Mouse (Mus musculus) T-helper 2 cell (primary cell): ENCODE data around the gene Cebpb.
"Not testable (repeated sequence)": the region's sequence is repeated elsewhere in the genome, so short reads cannot be mapped to it uniquely, and the experiment has no call there.

Source experiments
- in situ Hi-C: fragments of 300-600 bp; cut with MboI, MseI; formaldehyde crosslinking; loops from one replicate; pipeline ENCODE4 v1.15.1; 2025; ENCODE audit warnings: high pct_unique_total_duplicates

Cebpb gene

DNA sequence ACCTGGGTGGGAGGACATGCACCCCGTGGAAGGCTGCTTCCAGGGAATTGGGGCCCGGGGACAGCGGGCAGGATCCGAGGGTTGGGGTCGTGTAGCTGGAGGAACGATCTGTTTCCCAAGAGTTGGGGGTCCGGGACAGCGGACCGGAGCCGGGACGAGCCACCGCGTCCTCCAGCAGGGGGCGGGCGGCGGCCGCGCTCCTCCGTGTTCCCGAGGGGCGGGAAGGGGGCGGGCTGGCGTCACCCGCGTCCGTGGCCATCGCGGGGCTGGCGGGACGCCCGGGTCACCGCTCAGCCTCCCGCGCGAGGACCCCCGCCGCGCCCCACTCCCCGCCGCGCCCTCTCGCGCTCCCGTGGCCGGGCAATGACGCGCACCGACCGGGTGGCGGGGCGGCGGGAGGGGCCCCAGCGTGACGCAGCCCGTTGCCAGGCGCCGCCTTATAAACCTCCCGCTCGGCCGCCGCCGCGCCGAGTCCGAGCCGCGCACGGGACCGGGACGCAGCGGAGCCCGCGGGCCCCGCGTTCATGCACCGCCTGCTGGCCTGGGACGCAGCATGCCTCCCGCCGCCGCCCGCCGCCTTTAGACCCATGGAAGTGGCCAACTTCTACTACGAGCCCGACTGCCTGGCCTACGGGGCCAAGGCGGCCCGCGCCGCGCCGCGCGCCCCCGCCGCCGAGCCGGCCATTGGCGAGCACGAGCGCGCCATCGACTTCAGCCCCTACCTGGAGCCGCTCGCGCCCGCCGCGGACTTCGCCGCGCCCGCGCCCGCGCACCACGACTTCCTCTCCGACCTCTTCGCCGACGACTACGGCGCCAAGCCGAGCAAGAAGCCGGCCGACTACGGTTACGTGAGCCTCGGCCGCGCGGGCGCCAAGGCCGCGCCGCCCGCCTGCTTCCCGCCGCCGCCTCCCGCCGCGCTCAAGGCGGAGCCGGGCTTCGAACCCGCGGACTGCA is at the start of gene Cebpb:
Cebpb (plus strand) TSS at position 418 of the 954 bp plus-strand sequence.
- in situ Hi-C loops = loop anchor here (5.0 kb wide), 1 partner anchor 209 kb away; no protein-coding TSS in a partner anchor

DNA sequence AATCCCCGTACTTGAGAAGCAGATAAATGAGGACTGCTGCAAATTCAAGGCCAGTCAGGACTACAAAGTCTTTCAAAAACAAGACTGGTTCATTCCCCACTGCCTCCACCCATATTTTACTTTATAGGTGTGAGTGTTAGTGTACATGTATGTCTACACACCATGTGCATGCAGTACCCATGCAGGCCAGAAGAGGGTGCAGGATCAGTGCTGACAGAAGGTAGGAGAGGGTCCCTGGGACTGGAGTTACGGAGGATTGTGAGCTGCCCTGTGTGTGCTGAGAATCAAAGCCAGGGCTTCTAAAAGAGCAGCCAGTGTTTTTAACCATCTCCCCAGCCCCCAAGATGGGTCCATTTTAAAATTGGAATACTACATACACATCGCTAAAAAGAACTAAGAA is 48.4 kb upstream of the Cebpb start:
- in situ Hi-C loops = no loop called here

DNA sequence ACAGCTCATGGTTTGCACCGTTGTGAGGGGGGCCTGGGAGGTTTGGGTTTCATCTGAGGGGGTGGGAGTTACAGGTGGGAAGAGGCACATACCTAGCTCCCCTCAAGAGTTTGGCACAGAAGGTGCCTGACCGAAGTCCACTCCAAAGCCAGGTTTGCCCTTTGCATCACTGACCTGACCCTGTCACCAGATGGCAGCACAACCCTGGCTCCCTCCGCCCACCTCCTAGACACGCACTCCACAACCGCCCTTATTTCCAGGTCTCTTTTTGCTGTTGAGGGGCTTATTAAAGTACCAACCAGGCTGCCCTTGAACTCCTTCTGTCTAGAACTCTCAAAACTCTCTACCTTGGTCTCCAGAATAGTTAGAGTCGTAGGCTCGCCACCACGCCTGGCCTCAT is 47.4 kb upstream of the Cebpb start:
- in situ Hi-C loops = no loop called here

DNA sequence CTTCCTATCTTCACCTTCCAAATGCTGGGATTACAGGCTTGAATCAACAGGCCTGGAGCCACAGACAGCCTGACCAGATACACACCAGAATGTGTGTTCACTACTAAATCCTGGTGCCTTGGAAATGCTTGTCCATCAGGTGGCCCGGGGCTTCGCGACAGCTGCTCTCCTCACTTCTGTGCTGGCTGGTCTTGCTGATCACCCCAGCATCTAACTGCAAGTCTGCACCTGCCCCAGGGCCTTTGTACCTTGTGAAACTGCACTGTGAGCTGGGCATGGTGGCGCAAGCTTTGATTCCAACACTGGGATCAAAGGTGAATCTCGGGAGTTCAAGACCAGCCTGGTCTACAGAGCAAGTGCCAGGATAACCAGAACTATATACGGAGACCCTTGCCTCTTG is 46.6 kb upstream of the Cebpb start:
- in situ Hi-C loops = no loop called here

DNA sequence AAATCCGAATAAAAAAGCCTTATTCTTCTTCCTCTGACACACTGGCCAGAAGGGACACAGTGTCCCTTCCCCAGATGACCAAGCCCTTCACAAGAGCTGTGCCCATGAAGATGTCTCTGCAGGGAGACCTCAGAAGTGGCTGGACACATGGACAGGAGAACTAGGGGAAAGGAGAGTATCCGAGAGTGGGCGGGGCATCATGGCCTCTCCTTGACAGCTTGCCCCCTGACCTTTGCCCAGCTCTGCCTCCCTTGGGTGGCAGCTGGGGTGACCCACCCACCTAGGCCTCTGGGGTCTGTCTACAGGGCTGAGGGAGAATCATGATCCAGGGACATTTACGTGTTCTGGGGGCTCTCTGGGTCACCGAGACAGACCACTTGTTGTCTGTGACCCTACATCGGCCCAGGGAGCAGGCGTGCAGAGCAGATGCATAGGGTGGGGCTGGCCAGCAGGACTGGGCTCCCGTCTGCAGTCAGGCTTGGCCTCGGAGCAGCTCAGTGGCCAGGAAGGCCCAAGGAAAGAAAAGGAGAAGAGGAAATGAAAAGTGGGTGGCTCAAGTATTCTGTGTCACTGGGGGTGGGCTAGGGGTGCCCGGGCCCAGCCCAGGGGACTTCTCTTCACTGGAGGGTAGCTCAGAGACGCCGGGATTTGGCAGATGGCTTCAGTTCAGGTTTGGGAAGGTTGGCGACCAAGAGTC is 45.2 kb upstream of the Cebpb start:
- in situ Hi-C loops = not testable (repeated sequence)

DNA sequence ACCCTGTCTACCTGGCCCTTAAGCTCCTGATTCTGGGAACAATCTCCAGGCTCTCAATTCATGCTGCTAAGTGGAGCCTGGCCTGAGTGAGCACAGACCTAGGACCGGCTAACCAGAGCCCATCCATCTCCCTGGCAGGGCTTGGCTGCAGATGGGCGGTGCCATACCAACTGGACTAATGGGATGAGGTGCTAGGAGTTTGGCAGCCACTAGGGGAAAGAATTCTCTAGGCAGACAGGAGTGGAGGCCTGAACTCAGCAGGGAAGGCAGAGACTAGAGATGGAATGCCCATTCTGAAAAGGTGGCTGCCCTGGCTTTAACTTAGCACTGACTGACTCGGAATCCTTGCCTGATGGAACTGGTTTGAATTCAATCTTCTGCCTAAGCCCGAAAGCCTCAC is 42.3 kb upstream of the Cebpb start:
- in situ Hi-C loops = no loop called here

DNA sequence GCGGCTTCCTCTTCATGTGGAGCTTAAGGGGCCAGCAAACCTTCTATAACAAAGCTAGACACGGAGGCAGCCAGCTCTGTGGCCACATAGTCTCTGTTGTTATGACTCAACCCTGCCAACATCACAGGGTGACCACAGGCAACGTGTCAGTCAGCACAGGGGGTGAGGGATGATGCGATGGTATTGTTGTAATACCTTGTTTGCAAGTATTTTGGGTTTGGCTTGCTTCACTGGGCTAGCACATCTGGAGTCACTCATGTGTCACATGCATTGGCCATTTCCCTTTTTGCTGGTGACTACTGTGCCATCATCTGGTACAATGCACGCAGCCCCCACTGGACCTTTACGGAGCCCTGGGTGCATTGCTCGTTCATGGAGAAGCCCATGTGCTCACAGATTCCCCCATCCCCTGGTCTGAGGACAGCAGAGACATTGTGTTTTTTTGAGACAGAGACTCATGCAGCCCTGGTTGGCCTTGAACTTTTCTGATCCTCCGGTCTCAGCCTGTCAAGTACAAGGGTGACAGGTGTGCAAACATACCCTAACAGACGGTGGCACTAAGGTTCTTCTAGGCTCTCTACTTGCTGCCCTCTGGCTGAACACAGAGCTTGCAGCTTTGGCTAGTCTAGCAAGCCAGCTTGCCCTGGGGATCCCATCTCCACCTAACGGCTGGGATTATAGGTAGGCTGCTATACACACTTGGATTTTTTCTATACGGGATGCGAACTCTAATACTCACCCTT is 39.3 kb upstream of the Cebpb start:
- in situ Hi-C loops = no loop called here

DNA sequence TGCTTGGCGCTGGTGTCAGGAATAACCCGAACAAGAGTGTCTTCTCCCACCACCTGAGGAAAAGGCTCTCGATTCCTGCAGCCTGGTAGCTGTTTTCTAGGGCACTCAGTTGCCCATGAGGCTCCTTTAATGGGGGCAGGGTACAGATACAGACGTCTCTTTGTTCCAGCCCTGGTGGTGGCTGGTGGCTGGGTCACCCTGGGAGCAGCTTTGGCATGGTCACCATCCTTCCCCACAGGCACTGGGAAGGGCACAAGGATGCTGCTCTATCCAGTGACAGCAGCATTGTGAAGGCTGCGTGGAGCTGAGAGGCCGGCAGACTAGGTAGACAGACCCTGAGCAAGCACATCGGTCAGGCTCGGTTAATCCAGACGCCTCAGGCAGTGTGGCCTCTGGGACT is 37.1 kb upstream of the Cebpb start:
- in situ Hi-C loops = no loop called here

DNA sequence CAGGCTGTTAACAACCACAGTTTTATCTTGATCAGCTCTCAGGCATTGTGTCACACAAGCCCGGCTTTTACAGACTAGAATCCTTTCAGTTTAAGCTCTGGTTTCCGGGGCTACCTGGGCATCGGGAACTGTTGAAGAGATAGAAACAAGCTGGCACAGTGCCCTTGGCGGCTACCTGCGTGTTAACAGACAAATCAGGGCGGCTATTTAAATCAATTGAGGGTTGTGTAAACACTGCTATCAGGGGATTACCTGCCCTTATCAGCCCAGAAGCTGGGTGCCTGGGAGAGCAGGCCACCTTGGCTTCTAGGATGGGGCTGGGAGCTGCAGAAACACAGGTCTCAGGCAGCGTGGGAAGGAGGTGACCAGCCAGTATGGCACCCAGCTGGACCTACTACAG is 36.0 kb upstream of the Cebpb start:
- in situ Hi-C loops = no loop called here

DNA sequence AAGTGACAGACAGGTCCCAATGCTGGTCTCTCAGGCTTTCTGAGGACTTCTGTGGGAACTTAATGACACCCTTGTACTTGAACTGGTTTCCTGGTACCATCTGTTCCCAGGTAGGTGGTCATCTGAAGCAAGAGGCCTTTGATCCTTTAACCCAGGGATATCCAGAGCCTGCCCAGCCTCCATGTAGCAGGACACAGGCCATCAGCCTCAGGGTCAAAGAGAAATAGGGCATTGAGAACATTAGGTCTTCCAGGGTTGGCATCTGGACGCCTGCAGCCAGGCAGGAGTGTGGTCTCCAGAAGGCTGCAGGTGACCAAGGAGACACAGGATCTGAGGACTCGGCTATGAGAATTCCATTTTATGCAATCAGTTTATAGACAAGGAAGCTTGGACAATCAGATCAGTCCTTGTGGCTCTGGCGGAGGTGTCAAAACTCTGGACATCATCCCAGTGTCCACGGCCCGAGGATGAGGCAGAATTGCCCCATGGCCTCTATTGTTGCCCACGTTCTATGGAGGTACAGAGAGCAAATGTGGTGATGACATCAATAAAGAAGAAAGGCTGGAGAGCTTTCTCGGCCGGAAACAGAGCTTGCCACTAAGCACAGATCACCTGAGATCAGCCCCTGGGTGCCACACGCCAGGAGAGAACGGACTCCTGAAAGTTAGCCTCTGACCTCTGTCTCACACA is 33.7 kb upstream of the Cebpb start:
- in situ Hi-C loops = no loop called here

DNA sequence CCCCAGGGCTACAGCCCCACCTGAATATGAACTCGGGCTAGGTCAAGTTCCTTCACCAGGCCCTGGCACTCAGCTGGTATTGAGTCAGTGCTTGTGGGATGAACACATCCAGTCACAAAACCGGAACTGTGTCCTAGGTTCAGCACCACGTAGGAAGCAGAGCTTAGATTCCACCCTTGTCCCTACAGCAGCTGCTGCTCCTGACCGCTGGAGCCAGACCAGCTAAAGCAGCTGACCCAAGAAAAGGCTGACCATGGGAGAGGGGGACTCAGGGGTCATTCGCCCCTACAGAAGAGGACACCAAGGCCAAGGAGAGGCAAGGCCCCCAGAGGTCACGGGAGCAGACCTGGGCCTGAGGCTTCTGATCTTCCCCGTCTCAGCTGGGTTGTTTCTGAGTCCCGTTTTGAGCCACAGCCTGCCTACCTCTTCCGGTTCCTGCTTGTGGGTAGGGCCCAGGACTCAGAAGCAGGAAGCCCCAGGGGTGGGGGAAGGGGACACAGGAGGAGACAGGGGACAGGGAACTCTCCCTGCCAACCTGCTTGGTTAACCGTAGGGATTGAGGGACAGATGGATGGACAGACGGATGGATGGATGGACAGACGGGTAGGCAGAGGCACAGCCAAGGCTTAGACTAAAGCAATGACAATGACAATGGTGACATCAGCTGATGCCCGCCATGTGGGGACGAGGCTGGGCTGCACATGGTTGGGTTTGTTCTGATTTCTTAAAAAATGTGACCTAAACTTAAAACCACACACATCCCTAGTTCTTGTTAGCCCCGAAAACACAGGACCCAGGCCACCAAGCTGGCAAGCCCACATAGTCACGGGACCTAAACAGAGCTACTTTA is 31.9 kb upstream of the Cebpb start:
- in situ Hi-C loops = no loop called here

DNA sequence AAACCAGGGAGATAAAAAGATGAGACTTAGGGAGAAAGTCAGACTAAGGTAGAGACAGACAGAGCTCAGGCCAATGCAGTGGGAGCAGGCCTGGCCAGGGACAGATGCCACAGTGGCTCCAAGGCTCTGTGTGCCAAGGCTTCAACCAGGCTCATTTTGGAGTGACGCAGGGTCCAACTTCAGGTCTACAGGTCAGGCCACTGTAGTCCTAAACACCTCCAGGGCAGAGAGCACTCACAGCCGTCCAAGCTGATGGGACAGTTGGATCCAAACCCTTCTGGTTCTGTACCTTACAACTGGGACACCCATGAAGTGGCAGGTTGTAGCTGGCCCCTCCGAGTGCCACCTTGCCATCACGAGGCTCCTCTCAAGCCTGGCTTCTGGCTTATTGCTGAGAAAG is 30.7 kb upstream of the Cebpb start:
- in situ Hi-C loops = no loop called here

DNA sequence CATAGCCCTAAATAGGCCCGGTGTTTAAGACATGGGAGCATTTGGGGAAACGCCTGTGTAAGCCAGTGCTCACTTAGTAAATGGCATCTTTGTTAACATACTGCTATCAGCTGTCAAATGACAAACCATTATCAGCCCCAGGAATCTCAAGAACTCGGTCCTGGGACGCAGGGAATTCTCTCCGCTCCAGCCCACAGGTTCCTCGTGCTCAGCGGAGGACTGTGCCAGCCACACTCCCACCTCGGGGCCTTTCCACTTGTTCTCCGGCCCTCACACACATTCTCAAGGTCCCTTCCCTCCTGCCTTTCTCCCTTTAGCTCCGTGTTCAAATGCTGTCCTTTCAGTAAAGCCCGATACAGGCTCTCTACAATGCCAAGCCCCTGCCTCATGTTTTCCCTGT is 30.0 kb upstream of the Cebpb start:
- in situ Hi-C loops = no loop called here

DNA sequence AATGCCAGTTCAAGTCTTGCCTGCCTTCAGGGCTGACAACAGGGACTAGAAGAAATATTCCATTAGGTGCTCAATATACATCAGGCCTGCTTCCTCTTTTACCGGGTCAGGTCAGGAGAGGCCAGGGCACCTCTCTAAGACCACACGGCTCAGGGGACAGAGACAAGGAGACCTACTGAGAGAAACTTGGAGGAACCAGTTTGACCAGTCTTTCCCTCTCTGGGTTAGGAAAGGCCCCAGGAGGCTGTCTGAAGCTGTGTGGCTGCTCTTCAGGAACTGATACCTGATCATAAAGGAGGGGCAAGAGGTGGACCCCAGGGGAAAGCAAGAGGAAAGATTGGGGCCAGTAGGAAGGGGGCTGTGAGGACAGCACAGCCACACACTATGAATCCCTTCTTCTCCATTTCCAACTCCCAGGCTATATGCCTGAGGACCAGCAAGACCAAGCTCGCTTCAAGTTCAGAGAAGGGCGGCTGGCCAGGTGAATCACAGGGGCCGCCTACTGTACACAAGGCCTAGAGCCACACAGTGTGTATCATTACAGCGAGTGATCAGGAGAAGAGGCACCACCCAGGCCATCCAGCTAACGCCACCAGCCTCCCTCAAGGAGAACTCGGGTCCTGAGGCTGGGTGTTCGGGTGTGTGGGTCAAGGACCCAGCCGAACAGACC is 29.4 kb upstream of the Cebpb start:
- in situ Hi-C loops = no loop called here

DNA sequence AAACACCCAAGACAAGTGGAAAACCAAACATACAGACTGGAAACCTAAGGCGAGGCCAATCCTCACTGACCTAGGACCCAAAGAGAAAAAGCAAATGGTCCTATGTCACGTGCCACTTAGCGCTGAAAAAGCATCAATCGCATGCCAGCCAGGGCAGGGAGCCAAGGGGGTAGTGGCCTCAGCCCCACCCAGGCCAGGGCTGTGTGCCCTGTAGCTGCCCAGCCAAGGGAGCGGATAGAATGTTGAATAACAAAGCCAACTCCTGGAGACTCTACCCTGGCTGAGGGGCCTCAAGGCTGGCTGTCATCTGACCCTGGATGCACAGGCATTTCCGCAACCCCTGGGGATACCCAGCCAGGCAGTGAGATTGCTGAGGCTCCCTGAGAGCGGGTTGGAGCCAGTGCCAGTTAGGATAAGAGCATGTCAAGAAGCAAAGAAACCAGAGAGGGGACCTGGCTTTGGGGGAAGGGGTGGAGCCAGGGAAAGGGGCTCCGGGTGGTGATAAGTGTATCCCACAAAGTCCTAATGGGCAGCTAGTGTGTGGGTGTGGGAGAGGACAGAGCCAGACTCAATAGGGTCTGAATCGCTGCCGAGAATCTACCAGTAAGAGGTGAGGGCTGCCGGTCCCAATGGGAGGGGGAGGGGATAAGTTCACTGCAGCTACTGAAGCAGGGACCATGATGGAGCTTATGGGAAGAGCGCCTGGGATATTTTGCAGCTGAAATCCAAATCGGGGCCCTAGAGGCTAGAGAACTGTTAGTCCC is 28.7 kb upstream of the Cebpb start:
- in situ Hi-C loops = no loop called here

DNA sequence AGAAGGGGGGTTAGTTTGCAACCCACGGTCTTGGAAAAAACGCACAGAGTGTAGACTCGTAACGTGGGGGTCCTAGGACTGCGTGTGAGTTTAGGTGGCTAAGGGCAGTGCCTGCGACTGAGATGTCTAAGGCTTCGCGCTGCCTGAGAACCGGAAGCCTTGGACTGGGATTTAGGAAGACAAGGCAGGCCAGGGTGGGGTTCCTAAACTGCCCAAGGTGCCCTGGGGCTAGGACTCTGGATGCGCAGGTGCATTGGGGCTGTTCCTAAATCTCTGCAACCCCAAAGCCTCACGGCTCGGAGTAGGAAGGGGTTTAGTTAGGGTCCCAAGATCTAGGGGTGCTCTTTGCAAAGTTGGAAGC is 28.1 kb upstream of the Cebpb start:
- in situ Hi-C loops = no loop called here

DNA sequence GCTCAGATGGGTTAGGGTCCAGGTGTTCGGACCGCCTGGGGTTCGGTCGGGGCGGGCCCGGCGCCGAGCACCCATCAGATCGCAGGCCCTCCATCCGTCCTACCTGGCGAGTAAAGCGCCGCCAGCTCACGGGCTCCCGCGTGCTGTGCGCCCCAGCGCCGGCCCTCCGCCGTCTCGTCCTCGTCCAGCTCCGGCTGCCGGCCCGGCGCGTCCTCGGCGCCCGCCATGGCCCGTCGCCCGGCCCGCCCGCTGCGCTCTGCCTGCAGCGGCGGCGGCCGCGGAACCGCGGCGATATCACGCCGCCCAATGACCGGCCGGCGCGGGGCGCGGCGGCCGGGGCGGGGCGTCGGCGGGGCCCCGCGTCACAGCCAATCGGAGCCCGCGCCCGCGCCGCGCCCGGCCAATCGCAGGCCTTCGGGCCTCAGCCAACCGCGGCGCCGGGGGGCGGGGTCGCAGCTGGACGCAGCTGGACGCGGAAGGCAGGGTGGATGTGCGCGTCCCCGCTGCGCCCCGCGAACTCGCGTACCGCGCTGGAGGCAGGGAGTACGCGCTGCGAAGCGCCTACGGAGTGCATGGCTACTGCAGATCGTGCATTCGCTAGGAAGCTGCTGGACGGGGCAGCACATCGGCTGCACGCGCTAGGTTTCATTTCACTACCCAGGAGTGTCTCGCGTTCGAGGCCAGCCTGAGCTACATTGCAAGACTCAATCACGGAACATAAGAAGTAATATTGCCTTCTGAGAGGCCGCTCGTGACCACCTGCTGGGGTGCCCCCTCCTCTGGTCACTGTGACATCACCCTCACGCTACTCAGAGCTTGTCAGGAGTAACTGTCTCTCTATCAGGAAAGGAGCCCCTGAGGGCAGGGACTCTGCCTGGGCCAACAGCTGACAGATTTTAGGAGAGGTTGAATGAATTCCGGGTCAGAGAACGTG is 27.2 kb upstream of the Cebpb start, which contains the start of gene Gm20431:
Gm20431 (minus strand) TSS at position 227 of the 934 bp plus-strand sequence.
- in situ Hi-C loops = no loop called here

DNA sequence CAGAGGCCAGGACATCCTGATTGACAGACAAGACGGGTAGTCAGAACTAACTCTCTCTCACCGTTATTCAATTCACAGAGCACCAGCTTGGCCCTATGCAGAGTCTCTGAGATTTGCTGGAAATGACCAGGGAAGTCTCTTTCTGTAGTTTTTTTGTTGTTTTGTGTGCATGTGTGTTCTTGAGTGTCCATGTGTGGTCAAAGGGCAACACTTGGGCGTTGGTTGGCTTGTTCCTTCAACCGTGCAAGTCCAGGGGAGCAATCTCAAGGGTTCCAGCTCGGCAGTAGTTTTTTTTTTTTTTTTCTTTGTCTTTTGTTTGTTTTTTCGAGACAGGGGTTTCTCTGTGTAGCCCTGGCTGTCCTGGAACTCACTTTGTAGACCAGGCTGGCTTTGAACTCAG is 26.0 kb upstream of the Cebpb start:
- in situ Hi-C loops = no loop called here
